Mouse (Mus musculus): ENCODE results near the gene Ctbp2. TPM values are rescaled to one million over a fixed set of nuclear protein-coding genes. Genes with fewer than 3 reads are reported as not detected.
A peak's percentile ranks its signal among the peaks of the same experiment; 100 is the strongest.

The Ctbp2 gene
- polyA plus RNA-seq, 1 experiment from 2014 or later = 71.3 TPM

- H3K9me3 ChIP-seq (replicated peaks) = no peaks in the 10 kb centered on the region
- H3K4me3 ChIP-seq (replicated peaks) = no peak overlapping the region
- H3K27ac ChIP-seq (replicated peaks) = no peak overlapping the region
- peaks cover 14% of the 10 kb centered on the region for H3K4me1 ChIP-seq
- H3K9ac ChIP-seq = no peak overlapping the region
- peaks cover 8% of the 10 kb centered on the region; the same call in 1 of the 2 replicates for H3K36me3 ChIP-seq
- H3K4me2 ChIP-seq (replicated peaks) = no peak overlapping the region
- no peak for ATAC-seq (ENCODE audit: insufficient number of reproducible peaks, low FRiP score, low TSS enrichment, low read depth)
- WGBS = 90% methylated on average over 12 of the region's 12 CpGs
- H3K27me3 ChIP-seq = no peaks in the 10 kb centered on the region
Measured at GRCm38 (mm10) chr7:133058496-133059149, 65.5 kb downstream of the Ctbp2 start.

GRCm38 (mm10) chr7:133056924-133057323 is 67.2 kb downstream of the Ctbp2 start:
- Histone ChIP-seq H3K4me1 (peaks cover 14% of the 10 kb centered on the region), H3K4me3 (replicated peaks) (no peak overlapping the region), H3K9ac (no peak overlapping the region), H3K9me3 (replicated peaks) (no peaks in the 10 kb centered on the region), H3K36me3 (peaks cover 8% of the 10 kb centered on the region; the same call in 1 of the 2 replicates), H3K27me3 (no peaks in the 10 kb centered on the region), H3K4me2 (replicated peaks) (no peak overlapping the region), H3K27ac (replicated peaks) (no peak overlapping the region)
- no peak for ATAC-seq (ENCODE audit: insufficient number of reproducible peaks, low FRiP score, low TSS enrichment, low read depth)
- 93% methylated on average over 8 of the region's 8 CpGs for WGBS

- H3K4me2 ChIP-seq (replicated peaks) = no peak overlapping the region
- ATAC-seq (ENCODE audit: insufficient number of reproducible peaks, low FRiP score, low TSS enrichment, low read depth) = no peak
- 91% methylated on average over 5 of the region's 5 CpGs for WGBS
- H3K4me3 ChIP-seq (replicated peaks) = no peak overlapping the region
- no peak overlapping the region for H3K9ac ChIP-seq
- no peaks in the 10 kb centered on the region for H3K27me3 ChIP-seq
- peaks cover 8% of the 10 kb centered on the region for H3K4me1 ChIP-seq
- H3K36me3 ChIP-seq = peaks cover 8% of the 10 kb centered on the region; the same call in 1 of the 2 replicates
- no peak overlapping the region for H3K27ac ChIP-seq (replicated peaks)
- H3K9me3 ChIP-seq (replicated peaks) = no peaks in the 10 kb centered on the region
Measured at GRCm38 (mm10) chr7:133054486-133054885, 69.7 kb downstream of the Ctbp2 start.

- H3K4me1 ChIP-seq = peaks cover 4% of the 10 kb centered on the region; the same call in 1 of the 2 replicates
- no peak for ATAC-seq (ENCODE audit: insufficient number of reproducible peaks, low FRiP score, low TSS enrichment, low read depth)
- H3K4me3 ChIP-seq (replicated peaks) = no peak overlapping the region
- H3K9me3 ChIP-seq (replicated peaks) = no peaks in the 10 kb centered on the region
- H3K4me2 ChIP-seq (replicated peaks) = no peak overlapping the region
- H3K36me3 ChIP-seq = peaks cover 8% of the 10 kb centered on the region; the same call in 1 of the 2 replicates
- no peak overlapping the region for H3K9ac ChIP-seq
- H3K27me3 ChIP-seq = no peaks in the 10 kb centered on the region
- H3K27ac ChIP-seq (replicated peaks) = no peak overlapping the region
- 84% methylated on average over 9 of the region's 9 CpGs for WGBS
Measured at GRCm38 (mm10) chr7:133053757-133054156, 70.4 kb downstream of the Ctbp2 start.

GRCm38 (mm10) chr7:133052819-133053218 is 71.3 kb downstream of the Ctbp2 start:
- Histone ChIP-seq H3K27ac (replicated peaks) (no peak overlapping the region), H3K4me2 (replicated peaks) (no peak overlapping the region), H3K27me3 (no peaks in the 10 kb centered on the region), H3K9ac (no peak overlapping the region), H3K4me3 (replicated peaks) (no peak overlapping the region), H3K36me3 (peaks cover 8% of the 10 kb centered on the region; the same call in 1 of the 2 replicates), H3K9me3 (replicated peaks) (no peaks in the 10 kb centered on the region), H3K4me1 (peaks cover 7% of the 10 kb centered on the region)
- ATAC-seq (ENCODE audit: insufficient number of reproducible peaks, low FRiP score, low TSS enrichment, low read depth) = no peak
- WGBS = 76% methylated on average over 8 of the region's 8 CpGs

- H3K9ac ChIP-seq = no peak overlapping the region
- H3K4me1 ChIP-seq = peaks cover 8% of the 10 kb centered on the region
- H3K4me2 ChIP-seq (replicated peaks) = no peak overlapping the region
- peaks cover 8% of the 10 kb centered on the region; the same call in 1 of the 2 replicates for H3K36me3 ChIP-seq
- H3K4me3 ChIP-seq (replicated peaks) = no peak overlapping the region
- no peak for ATAC-seq (ENCODE audit: insufficient number of reproducible peaks, low FRiP score, low TSS enrichment, low read depth)
- WGBS = 57% methylated on average over 6 of the region's 6 CpGs
- H3K9me3 ChIP-seq (replicated peaks) = no peaks in the 10 kb centered on the region
- H3K27ac ChIP-seq (replicated peaks) = no peak overlapping the region
- H3K27me3 ChIP-seq = no peaks in the 10 kb centered on the region
Measured at GRCm38 (mm10) chr7:133050681-133051080, 73.5 kb downstream of the Ctbp2 start.

- Histone ChIP-seq H3K4me1 (peaks cover 19% of the 10 kb centered on the region), H3K27me3 (no peaks in the 10 kb centered on the region), H3K27ac (replicated peaks) (no peak overlapping the region), H3K4me3 (replicated peaks) (no peak overlapping the region), H3K9me3 (replicated peaks) (no peaks in the 10 kb centered on the region), H3K4me2 (replicated peaks) (no peak overlapping the region), H3K9ac (no peak overlapping the region), H3K36me3 (no peaks in the 10 kb centered on the region)
- 60% methylated on average over 3 of the region's 3 CpGs for WGBS
- no peak for ATAC-seq (ENCODE audit: insufficient number of reproducible peaks, low FRiP score, low TSS enrichment, low read depth)
Measured at GRCm38 (mm10) chr7:133048085-133048630, 76.0 kb downstream of the Ctbp2 start.

- WGBS = 83% methylated on average over 4 of the region's 4 CpGs
- Histone ChIP-seq H3K36me3 (no peaks in the 10 kb centered on the region), H3K4me1 (peaks cover 24% of the 10 kb centered on the region), H3K27me3 (no peaks in the 10 kb centered on the region), H3K9me3 (replicated peaks) (no peaks in the 10 kb centered on the region), H3K4me2 (replicated peaks) (no peak overlapping the region), H3K9ac (no peak overlapping the region), H3K27ac (replicated peaks) (no peak overlapping the region), H3K4me3 (replicated peaks) (no peak overlapping the region)
- no peak for ATAC-seq (ENCODE audit: insufficient number of reproducible peaks, low FRiP score, low TSS enrichment, low read depth)
Measured at GRCm38 (mm10) chr7:133047287-133047686, 76.9 kb downstream of the Ctbp2 start.

- Histone ChIP-seq H3K4me1 (peaks cover 43% of the 10 kb centered on the region), H3K27ac (replicated peaks) (no peak overlapping the region), H3K27me3 (no peaks in the 10 kb centered on the region), H3K9me3 (replicated peaks) (no peaks in the 10 kb centered on the region), H3K9ac (no peak overlapping the region), H3K4me3 (replicated peaks) (no peak overlapping the region), H3K36me3 (no peaks in the 10 kb centered on the region), H3K4me2 (replicated peaks) (no peak overlapping the region)
- WGBS = 56% methylated on average over 4 of the region's 4 CpGs
- ATAC-seq (ENCODE audit: insufficient number of reproducible peaks, low FRiP score, low TSS enrichment, low read depth) = no peak
Measured at GRCm38 (mm10) chr7:133044721-133045120, 79.4 kb downstream of the Ctbp2 start.

- H3K9me3 ChIP-seq (replicated peaks) = no peaks in the 10 kb centered on the region
- H3K36me3 ChIP-seq = no peaks in the 10 kb centered on the region
- H3K9ac ChIP-seq = no peak overlapping the region
- peaks cover 59% of the 10 kb centered on the region for H3K4me1 ChIP-seq
- H3K4me2 ChIP-seq (replicated peaks) = no peak overlapping the region
- H3K4me3 ChIP-seq (replicated peaks) = no peak overlapping the region
- WGBS = 67% methylated on average over 3 of the region's 3 CpGs
- peak overlapping the region; percentile 56; the same call in 1 of the 2 replicates for H3K27ac ChIP-seq (replicated peaks)
- ATAC-seq (ENCODE audit: insufficient number of reproducible peaks, low FRiP score, low TSS enrichment, low read depth) = no peak
- no peaks in the 10 kb centered on the region for H3K27me3 ChIP-seq
Measured at GRCm38 (mm10) chr7:133041784-133042183, 82.4 kb downstream of the Ctbp2 start.

- no peak for ATAC-seq (ENCODE audit: insufficient number of reproducible peaks, low FRiP score, low TSS enrichment, low read depth)
- Histone ChIP-seq H3K27ac (replicated peaks) (peak overlapping the region; percentile 56), H3K27me3 (no peaks in the 10 kb centered on the region), H3K4me2 (replicated peaks) (no peak overlapping the region), H3K4me1 (peaks cover 68% of the 10 kb centered on the region), H3K36me3 (no peaks in the 10 kb centered on the region), H3K9ac (no peak overlapping the region), H3K9me3 (replicated peaks) (no peaks in the 10 kb centered on the region), H3K4me3 (replicated peaks) (no peak overlapping the region)
- WGBS = 56% methylated on average over 3 of the region's 3 CpGs
Measured at GRCm38 (mm10) chr7:133040688-133041345, 83.3 kb downstream of the Ctbp2 start.

Measured in embryonic facial prominence, embryonic 15.5 days (tissue).